10 mouse cellular contexts compared by ENCODE assay signal in the genomic region with DNA sequence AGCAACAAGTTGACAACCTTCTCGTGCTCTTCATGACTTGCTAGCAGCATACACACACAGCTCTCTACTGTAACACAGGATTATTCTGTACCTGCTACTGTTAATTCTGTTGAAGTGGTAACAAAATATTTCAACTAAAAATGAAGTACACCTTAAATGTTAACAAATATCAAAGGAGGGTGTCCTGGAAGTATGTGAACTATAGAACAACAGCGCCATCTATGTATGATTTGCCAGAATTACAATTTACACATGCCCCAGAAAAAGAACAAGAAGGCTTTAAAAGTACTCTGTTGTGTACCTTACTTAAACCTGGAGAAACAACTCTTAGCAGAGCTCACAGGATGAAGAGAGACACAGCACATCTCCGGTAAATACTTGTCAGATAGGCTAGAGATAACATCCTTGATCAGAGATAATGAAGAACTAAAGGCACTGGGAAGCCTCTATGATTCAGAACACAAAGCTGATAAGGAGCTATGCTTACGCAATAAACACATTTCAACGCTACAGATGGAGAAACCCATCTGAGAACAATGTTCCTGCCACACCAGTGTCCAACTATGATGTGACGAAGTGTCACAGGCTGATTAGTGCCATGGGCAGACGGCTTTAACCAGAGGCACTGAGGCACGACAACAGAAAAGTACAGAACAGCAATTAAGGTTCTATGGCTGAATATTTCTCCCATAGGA. TPM values are rescaled to one million over a fixed set of nuclear protein-coding genes. Genes with fewer than 3 reads are reported as not detected.
DNase-seq lines count a peak whose midpoint lies in the region; ATAC-seq and TF ChIP-seq lines count a peak whose summit lies in the region.
"Had no signal": no experiment of that assay in that cellular context is flagged by ENCODE, and none has a peak within 500 bp of the region (broad histone marks: within the 10 kb centered on the region; RNA-seq: fewer than 3 reads in every experiment).

No protein-coding gene starts in this region.

- ATAC-seq in forebrain, embryonic 14.5 days = no peak
- ATAC-seq in forebrain, embryonic 11.5 days (replicated peaks; ENCODE audit: low FRiP score) = no peak

- no peak overlapping the region for H3K4me2 ChIP-seq in forebrain, embryonic 14.5 days (ENCODE audit: low read length)
- H3K4me2 ChIP-seq in forebrain, embryonic 11.5 days (ENCODE audit: low read depth, low read length, severe bottlenecking) = no peak overlapping the region

- TF ChIP-seq CTCF in lung, adult 2 months (IDR thresholded peaks at IDR 0.05; ENCODE audit: insufficient read depth, low read length) = peak; percentile 46; the same call in 1 of the 2 replicates
- peak; percentile 21; the same call in 1 of the 2 replicates for TF ChIP-seq CTCF in cortical plate, adult 2 months (IDR thresholded peaks at IDR 0.05; ENCODE audit: extremely low read depth, insufficient read depth, low read length)

- H3K4me3 ChIP-seq in forebrain, embryonic 14.5 days (ENCODE audit: low read depth, low read length) = no peak overlapping the region
- H3K4me3 ChIP-seq in forebrain, embryonic 11.5 days (ENCODE audit: low read depth, low read length) = no peak overlapping the region
- no peak overlapping the region for H3K4me3 ChIP-seq in lung, adult 2 months (replicated peaks; ENCODE audit: extremely low read depth, low read depth, low read length)
- no peak overlapping the region for H3K4me3 ChIP-seq in cortical plate, adult 2 months (ENCODE audit: insufficient read depth, low read length)

- DNase-seq in forebrain, embryonic 14.5 days (ENCODE audit: low spot score) = peak; percentile 66
- DNase-seq in forebrain, embryonic 11.5 days (ENCODE audit: low spot score) = no peak
- no peak for DNase-seq in lung, adult 2 months
- no peak for DNase-seq in lung, postnatal 14 days
- DNase-seq in retina, postnatal 1 day = peak; percentile 64
- DNase-seq in layer of hippocampus, postnatal 10 days (ENCODE audit: low spot score in 2 of 2) = no peak
- DNase-seq in kidney, postnatal 10 days = no peak

- peaks cover 85% of the 10 kb centered on the region for H3K36me3 ChIP-seq in forebrain, embryonic 14.5 days (ENCODE audit: control insufficient read depth, insufficient read depth, low read length)
- H3K36me3 ChIP-seq in forebrain, embryonic 11.5 days (ENCODE audit: control insufficient read depth, insufficient read depth, low read length) = peaks cover 9% of the 10 kb centered on the region; the same call in 1 of the 2 replicates

- TF ChIP-seq POLR2A in lung, adult 2 months (IDR thresholded peaks at IDR 0.05; ENCODE audit: borderline replicate concordance, extremely low read depth, low read depth, low read length) = no peak
- no peak for TF ChIP-seq POLR2A in cortical plate, adult 2 months (IDR thresholded peaks at IDR 0.05; ENCODE audit: extremely low read depth, insufficient read depth, low read length)

- 77% methylated on average over 8 of the region's 8 CpGs for WGBS in forebrain, embryonic 14.5 days
- WGBS in forebrain, embryonic 11.5 days = 75% methylated on average over 8 of the region's 8 CpGs
- 67% methylated on average over 8 of the region's 8 CpGs for WGBS in lung, adult 2 months

- no peaks in the 10 kb centered on the region for H3K4me1 ChIP-seq in forebrain, embryonic 14.5 days (ENCODE audit: control insufficient read depth, insufficient read depth, low read length)
- H3K4me1 ChIP-seq in forebrain, embryonic 11.5 days (replicated peaks; ENCODE audit: control insufficient read depth, insufficient read depth, low read length) = no peaks in the 10 kb centered on the region
- H3K4me1 ChIP-seq in lung, adult 2 months (ENCODE audit: control insufficient read depth, insufficient read depth, low read length) = no peaks in the 10 kb centered on the region
- H3K4me1 ChIP-seq in cortical plate, adult 2 months (ENCODE audit: control insufficient read depth, insufficient read depth, low read length) = no peaks in the 10 kb centered on the region

- H3K27me3 ChIP-seq in forebrain, embryonic 14.5 days (replicated peaks; ENCODE audit: control insufficient read depth, insufficient read depth, low read length) = no peaks in the 10 kb centered on the region
- no peaks in the 10 kb centered on the region for H3K27me3 ChIP-seq in forebrain, embryonic 11.5 days (ENCODE audit: control insufficient read depth, insufficient read depth, low read length)

- no peaks in the 10 kb centered on the region for H3K9me3 ChIP-seq in forebrain, embryonic 14.5 days (replicated peaks; ENCODE audit: control insufficient read depth, low read length)
- H3K9me3 ChIP-seq in forebrain, embryonic 11.5 days (ENCODE audit: control insufficient read depth, low read length) = no peaks in the 10 kb centered on the region; the same call in 1 of the 2 replicates

- no peak overlapping the region for H3K27ac ChIP-seq in forebrain, embryonic 14.5 days (ENCODE audit: low read depth, low read length)
- no peak overlapping the region for H3K27ac ChIP-seq in forebrain, embryonic 11.5 days (ENCODE audit: low read depth, low read length)
- no peak overlapping the region for H3K27ac ChIP-seq in cortical plate, adult 2 months (ENCODE audit: insufficient read depth, low read length)

- H3K9ac ChIP-seq in forebrain, embryonic 14.5 days (ENCODE audit: low read length) = no peak overlapping the region
- H3K9ac ChIP-seq in forebrain, embryonic 11.5 days (ENCODE audit: low read length) = no peak overlapping the region

RNA-seq across cellular contexts. Expression of a gene that starts 19.8 kb away (rescaled TPM):
- polyA plus RNA-seq in forebrain, embryonic 14.5 days (2014; fragmentation: Nextera tagmentation; extraction: Ambion mirVana) = 304 and 311 TPM in 2 replicates
- polyA plus RNA-seq in forebrain, embryonic 11.5 days (2014; fragmentation: Nextera tagmentation; extraction: Ambion mirVana) = 262 and 271 TPM in 2 replicates
- 38.8 and 58.4 TPM in 2 replicates for polyA plus RNA-seq in lung, adult 2 months (2012; rRNA removed)
- polyA plus RNA-seq in cortical plate, adult 2 months (2012; rRNA removed) = 173 and 175 TPM in 2 replicates
- total RNA-seq in layer of hippocampus, postnatal 10 days (2021) = 100 to 1,000 TPM; 190 to 257 TPM

RNA-seq across cellular contexts. Expression of a gene that starts 31.0 kb away (rescaled TPM):
- polyA plus RNA-seq in forebrain, embryonic 14.5 days (2014; fragmentation: Nextera tagmentation; extraction: Ambion mirVana) = not detected in 2 replicates
- polyA plus RNA-seq in forebrain, embryonic 11.5 days (2014; fragmentation: Nextera tagmentation; extraction: Ambion mirVana) = not detected in 2 replicates
- not detected in 2 replicates for polyA plus RNA-seq in lung, adult 2 months (2012; rRNA removed)
- polyA plus RNA-seq in cortical plate, adult 2 months (2012; rRNA removed) = not detected in 2 replicates
- total RNA-seq in layer of hippocampus, postnatal 10 days (2021) = not detected
- total RNA-seq: left cerebral cortex, adult 18-20 months had no signal
- polyA plus RNA-seq: frontal cortex, adult 2 months had no signal

RNA-seq across cellular contexts. Expression of a gene that starts 42.0 kb away (rescaled TPM):
- polyA plus RNA-seq in forebrain, embryonic 14.5 days (2014; fragmentation: Nextera tagmentation; extraction: Ambion mirVana) = not detected in 2 replicates
- not detected in 2 replicates for polyA plus RNA-seq in forebrain, embryonic 11.5 days (2014; fragmentation: Nextera tagmentation; extraction: Ambion mirVana)
- not detected in 2 replicates for polyA plus RNA-seq in lung, adult 2 months (2012; rRNA removed)
- not detected in 2 replicates for polyA plus RNA-seq in cortical plate, adult 2 months (2012; rRNA removed)
- total RNA-seq in layer of hippocampus, postnatal 10 days (2021) = not detected
- total RNA-seq: left cerebral cortex, adult 18-20 months had no signal
- polyA plus RNA-seq: frontal cortex, adult 2 months had no signal

Comparison
In these comparisons a context has a peak if more than half of its experiments do, and no peak if none do; other contexts are left out.
1. DNase-seq: peak in forebrain, embryonic 14.5 days (single experiment) and retina, postnatal 1 day (single experiment); none in forebrain, embryonic 11.5 days (single experiment), lung, adult 2 months (single experiment), lung, postnatal 14 days (single experiment), layer of hippocampus, postnatal 10 days (0 of 2) and kidney, postnatal 10 days (single experiment).